Mouse (Mus musculus): ENCODE measurements around the gene Dse.

- TF ChIP-seq POLR2A (IDR thresholded peaks at IDR 0.05; ENCODE audit: borderline replicate concordance, extremely low read depth, low read depth, low read length) = no peak
- TF ChIP-seq CTCF (IDR thresholded peaks at IDR 0.05; ENCODE audit: insufficient read depth, low read length) = no peak
These were observed 31.0 kb upstream of the Dse start for GRCm38 (mm10) chr10:34238536-34238935.

All from lung, adult 2 months (tissue).